Mouse (Mus musculus) cerebral cortex, adult 2 months (tissue): ENCODE results near the gene Egfl6.

Source experiments
- WGBS: fragments of 180-500 bp; shearing (Covaris S2); methylation state at CpG from one replicate; pipeline ENCODE4 v1.1.7; 2018; 5-methylcytosine and 5-hydroxymethylcytosine counted together

Egfl6 gene

DNA sequence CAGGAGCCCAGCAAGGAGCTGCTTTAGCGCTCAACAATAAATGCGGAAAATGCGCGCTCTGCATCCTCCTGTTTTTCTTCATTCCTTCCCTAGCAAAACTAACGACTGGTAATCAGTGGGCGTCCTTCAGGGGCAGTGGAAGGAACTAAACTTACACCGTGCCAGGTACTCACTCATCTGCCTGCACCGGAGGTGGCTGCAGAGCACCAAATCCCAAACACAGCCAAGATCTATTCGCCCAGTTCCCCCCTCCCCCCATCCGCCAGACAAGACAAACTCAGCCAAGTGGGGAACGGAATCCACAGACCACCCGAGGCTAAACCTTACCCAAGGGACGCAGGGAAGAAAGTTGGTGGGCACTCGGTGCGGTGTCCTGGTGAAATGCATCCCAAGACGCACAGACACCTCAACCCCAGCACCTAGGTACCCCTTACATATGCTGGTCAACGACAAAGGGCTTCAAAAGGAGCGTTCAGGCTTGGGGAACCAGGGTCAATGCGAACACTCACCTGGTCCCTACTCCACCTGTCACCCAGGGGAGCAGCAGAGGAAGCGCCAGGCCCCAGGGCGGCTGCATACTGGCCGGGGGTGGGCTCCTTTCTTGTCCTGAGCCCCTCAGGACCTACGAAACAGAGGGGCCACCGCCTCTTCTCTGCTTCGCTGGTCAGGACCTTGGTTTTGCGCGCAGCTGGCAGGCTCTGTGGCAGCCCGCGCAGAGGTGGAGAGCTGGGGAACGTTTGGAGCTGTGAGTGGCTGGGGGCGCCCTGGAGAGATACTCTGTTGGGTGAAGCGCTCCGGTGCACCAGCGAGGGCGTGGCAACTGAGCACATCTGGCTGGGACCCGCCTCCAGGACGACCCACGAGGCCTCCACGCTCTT is at the start of gene Egfl6:
Egfl6 (minus strand) TSS at position 774 of the 878 bp plus-strand sequence.
- 6% methylated on average over 39 of the region's 39 CpGs for WGBS

DNA sequence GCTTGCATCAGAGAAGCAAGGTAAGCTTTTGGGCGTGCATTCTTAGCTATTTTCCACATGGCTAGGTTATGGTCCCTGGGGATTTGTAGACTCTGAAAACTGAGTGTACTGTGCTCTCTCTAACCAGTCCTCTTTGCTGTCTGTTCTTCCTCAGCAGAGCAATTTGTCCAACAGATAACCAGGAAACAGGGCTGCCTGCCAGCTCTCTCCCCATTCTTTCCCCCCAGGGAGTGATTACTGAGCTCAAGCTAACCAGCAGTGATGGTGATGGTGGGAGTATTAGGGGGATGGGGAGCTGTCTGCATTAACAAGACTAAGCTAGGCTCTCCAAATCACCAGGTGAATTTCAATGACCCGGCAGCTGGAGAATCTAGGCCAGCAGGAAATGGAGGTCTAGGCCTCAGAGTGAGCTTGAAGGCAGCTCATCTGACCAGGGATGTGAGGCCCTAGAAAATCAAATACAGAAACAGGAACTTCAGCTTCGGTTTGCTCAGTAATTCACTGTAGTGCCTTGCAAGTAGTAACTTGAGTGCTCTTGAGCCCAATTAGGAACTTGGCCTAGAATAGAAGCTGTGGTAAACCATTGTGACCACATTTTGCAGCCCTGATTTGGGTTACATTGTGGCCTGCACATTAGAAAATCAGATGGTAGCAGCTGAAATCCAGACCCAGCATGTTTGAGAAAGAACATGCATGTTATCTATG is 41.5 kb upstream of the Egfl6 start:
- whole genome bisulfite sequencing: 67% methylated on average over 3 of the region's 3 CpGs

DNA sequence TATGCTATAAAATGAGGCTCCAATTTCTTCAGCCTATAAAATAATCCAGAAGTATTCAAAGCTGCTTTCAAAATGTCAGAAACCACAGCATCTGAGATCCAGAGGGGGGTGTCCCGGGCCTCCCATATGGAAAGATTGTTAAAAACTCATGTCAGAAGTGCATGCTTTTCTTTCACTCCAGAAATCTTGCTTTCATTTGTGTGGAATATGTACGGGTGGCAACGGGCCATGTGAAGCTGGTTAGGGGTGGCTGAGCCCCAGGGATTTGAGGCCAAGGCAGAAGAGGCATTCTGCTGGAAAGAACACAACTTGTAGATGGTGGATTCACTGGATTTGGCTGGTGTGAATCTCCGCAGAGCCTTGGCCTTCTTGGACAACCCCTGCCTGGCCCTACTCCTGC is 40.7 kb upstream of the Egfl6 start:
- WGBS: 77% methylated on average over 4 of the region's 4 CpGs

DNA sequence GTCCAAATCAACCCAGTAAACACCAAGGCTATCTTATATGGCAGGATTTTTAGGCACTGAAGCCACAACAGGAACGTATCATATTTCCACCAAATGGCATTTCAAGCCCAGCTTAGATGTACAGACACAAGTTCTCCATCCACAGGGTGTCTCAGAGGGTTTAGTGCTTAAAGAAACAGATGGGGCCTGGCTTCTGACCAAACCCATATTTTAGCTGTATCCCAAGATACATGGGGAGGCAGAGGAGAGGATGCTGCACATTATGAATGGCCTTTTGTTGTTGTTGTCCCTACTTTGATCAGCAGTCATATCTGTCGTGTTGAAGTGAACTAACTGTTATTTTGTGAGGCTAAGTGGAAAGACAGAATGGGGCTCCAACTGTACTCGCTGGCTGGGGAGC is 37.7 kb upstream of the Egfl6 start:
- 78% methylated on average over 3 of the region's 3 CpGs for WGBS

DNA sequence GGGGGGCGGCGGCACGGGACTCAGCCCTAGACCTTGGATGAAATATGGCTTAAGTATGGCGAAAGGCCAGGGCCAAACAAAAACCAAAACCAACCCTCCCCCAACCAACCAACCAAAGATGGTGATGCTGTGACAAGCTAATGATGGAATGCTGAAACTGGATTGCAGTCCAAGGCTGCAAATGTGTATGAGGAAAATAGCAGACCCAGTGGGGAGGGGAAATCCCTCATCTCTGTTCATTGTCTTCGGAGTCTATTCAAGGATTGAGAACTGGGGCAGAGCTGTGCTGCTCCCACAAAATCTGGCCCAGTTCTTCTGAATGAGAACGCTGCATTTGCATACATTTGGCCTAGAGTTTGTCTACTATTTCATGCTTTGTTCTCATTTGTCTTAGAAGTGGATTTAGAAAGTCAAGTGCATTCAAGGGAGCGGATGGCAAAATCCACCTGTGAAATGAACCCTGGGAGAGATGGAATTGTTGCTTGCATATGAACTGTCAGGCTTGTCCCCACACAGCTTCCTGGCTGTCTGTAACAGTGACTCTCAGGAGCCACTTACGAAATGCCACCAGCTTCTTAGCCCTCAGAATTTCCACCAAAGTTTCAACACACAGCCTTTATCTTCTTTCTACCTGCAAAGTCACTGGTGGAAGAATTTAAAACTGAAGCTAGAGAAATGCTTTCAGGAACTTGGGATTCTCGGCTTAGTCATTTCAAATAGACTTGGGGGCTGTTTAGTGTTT is 36.2 kb upstream of the Egfl6 start:
- 45% methylated on average over 9 of the region's 9 CpGs for WGBS

DNA sequence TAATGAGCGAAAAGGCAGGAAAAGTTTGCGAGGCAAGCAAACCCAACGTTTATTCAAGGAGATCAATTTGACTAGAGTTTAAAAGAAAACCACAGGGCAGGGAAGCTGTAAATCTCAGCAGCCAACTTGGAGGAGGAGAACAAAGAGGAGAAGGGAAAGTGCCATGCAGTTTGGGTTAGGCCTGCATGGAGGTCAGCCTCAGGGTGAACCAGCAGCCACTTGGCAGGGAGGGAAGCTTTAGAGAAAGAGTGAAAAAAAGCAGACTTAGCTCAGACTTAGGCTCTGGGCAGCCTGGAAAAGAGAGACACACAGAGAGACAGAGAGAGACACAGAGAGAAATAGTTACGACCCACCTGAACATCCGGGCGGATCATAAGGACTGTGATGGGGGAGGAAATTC is 35.4 kb upstream of the Egfl6 start:
- WGBS: 69% methylated on average over 6 of the region's 6 CpGs

DNA sequence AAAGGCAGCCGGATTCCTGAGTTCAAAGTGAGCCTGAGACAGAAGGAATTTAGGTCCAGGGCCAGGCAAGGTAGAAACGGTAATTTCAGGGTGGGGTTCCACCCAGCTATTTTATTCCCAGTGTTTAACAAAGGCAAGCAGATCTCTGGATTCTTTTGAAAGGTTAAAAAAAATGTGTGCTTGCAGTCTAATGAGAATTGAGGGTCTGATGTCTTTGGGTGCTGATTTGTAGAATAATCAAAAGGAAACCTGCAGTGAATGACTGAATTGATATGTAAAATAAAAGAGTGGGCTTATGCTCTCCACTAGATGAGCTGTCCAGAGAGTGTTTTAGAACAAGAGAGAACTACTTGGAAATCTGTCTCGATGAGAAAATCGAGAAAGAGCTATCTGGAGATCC is 33.6 kb upstream of the Egfl6 start:
- WGBS: 80% methylated on average over 4 of the region's 4 CpGs

DNA sequence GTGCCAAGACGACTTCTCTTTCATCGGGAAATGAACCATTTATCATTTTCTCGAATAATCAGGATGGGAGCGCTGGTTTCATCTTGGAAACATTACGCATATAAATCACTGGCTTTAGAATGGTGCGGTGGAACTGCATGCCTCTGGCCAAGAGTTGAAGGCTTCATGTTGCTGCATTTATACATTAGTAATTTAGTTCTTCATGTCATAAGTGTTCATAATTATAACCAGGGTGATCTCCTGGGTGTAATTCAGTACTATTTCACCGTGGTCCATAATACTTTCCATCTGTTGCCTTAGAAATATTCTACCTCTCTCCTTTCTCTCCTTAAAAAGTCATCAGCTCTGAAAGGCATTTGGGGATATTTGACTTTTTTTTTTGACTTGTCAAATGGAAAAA is 29.7 kb upstream of the Egfl6 start:
- WGBS: 81% methylated on average over 7 of the region's 7 CpGs

DNA sequence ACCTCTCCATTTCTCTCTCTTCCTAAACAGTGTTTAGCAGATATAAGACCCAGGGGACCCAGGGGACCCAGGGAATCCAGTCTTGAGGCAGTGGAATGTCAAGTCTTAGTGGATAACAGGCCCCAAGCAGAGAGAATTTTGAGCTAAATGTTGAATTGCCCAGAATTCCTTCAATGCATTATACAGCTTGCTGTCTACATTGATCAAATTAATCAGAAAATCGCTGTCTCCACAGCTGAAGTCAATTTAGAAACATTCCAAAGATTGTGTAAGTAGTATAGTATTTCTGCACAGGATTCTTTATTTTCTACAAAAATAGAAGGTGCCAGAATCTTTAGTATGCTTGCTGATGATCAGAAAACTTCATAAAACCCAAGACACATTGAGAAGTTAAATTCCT is 9.4 kb downstream of the Egfl6 start:
- WGBS: 81% methylated on average over 1 of the region's 1 CpGs

DNA sequence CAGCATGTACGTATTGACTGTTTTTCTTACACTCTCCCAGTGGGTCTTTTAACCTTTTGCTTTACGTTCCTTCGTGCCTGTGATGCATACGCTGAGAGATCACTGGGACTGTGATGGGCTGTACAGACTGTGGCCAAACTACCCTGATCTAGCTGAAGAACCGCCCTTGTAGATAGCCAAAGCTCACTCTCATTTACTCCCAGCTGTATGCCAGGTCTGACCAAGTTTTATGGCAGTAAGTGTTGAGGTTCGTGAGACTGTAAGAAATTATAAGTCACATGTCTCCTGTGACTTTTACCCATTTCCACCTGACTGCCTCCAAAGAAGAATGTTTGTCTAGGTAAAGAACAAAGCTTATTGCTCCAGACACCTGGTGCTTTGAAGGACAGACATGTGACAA is 19.5 kb downstream of the Egfl6 start:
- 95% methylated on average over 6 of the region's 6 CpGs for WGBS

DNA sequence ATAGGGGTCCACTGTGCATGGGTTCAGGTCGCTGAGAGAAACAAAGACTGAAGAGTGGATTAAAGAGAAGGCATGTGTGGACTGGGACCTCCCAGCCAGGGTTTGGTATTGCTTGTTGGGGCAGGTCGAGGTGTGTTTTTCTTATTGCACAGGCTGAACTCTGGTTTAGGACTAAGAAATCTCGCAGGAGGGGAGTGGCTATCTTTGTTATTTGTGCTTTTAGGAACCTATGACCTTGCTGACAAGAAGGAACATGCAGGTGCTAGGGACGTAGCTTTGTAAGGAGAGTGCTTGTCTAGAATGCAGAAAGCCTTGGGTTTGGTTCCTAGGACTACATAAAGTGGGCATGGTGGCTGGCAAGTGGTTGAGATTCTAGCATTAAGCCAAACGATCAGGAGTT is 20.1 kb downstream of the Egfl6 start:
- WGBS: 86% methylated on average over 5 of the region's 5 CpGs

DNA sequence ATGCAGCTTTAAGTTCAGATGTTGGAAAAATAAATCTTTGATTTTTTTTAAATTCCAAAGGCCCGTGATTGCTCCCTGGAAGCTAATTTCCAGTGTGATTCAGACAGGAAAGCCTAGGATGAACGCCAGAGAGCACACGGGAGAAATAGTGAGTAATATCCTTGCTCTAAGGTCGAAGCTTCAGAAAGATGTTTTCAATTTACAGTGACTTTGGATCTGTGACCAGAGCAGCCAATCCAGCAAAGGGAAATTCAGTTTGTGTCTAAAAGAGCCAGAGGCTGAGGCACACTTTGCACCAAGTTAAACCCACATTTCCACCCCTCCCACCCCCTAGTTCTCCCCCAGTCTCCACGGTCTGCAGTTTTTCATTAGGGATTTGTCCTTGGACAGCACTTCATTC is 20.6 kb downstream of the Egfl6 start:
- WGBS: 61% methylated on average over 5 of the region's 5 CpGs

DNA sequence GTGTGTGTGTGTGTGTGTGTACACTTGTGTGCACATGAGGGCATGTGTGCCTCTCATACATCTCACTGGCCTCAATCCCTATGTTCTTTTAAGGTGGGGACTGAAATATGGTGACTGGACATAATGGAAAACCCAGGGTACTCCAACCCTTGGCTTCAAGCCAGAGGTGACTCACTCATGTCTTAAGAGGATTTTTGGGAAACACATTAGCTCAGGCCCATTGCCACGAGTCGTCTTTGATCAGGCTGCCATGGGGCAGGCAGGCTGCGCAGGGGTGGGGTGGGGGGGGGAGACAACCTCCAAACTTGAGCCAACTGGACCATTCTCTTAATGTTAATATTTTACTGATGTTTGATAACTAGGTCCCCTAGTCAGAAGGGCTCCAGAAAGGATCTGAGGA is 26.2 kb downstream of the Egfl6 start:
- WGBS: 49% methylated on average over 3 of the region's 3 CpGs

DNA sequence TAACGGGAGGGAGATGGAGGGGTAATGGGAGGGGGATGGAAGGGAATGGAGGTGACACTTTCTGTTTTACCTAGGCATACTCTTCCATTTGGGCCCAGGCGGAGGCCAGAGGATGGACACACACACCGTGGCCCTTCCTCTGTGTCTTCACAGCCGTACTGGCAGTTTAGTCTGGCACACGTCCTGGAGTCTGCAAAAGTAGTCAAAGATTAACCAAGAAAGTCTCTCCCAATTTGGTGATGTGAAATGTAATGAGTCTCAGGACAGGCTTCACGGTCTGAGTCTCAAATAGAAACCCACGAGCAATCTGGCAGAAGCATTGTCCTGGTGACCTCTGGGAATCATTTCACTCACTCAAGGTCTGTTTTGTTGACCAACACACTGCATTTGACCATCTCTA is 33.2 kb downstream of the Egfl6 start:
- WGBS: 92% methylated on average over 7 of the region's 7 CpGs

DNA sequence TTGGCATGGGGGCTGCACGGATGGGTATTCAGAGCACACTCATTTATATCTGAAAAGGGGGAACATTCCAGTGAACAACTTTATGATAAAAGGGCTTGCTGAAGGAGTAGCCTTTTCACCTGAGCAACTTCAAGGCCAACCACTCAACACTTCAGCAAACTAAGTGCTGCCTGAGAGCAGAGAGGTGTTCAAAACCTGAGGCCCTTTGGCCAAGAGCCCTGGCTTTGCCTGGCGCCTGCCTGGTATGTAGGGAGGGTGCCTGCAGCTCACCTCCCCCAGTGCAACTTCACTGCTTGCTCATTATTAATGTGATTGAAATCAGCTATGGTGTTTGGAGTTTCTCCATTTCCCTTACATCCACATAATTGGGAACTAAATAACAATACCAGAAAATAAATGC is 39.0 kb downstream of the Egfl6 start:
- WGBS: 84% methylated on average over 2 of the region's 2 CpGs

DNA sequence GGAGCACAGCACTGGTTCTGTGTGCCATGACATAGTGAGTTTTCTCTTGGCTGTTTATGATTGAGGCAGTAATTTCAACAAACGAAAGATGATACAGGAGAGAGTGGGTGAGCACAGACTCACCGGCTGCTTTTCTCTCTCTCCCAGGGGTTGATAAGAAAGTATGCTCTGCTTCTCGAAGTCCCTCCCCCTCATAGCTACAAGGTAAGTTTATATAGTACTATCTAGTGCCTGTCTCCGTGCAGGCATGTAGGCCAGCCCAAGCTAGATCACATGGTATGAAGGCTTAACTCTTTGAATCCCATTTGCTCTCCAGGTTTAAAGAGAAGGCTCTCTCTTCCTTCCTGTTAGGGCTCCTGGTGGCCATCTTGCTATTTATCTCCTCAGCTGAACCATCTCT is 50.4 kb downstream of the Egfl6 start:
- 59% methylated on average over 4 of the region's 4 CpGs for WGBS

DNA sequence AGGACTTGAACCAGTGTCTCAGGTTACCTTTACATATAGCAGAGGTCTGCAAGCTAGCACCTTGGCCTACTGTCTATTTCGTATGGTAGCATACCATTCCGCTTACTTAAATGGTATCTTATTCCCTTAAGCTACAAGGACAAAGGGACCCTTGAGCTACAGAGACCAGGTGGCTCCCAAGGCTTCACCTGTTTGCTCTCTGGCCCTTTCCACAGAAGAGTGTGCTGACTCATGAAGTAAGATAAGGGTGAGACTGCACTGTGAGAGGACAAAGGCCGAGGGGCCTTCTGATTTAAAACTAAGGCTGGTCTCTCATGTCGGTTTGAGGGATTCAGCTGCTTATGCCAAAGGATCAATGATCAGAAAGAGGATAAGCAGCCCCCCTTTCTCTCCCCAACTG is 52.1 kb downstream of the Egfl6 start:
- 90% methylated on average over 4 of the region's 4 CpGs for WGBS

DNA sequence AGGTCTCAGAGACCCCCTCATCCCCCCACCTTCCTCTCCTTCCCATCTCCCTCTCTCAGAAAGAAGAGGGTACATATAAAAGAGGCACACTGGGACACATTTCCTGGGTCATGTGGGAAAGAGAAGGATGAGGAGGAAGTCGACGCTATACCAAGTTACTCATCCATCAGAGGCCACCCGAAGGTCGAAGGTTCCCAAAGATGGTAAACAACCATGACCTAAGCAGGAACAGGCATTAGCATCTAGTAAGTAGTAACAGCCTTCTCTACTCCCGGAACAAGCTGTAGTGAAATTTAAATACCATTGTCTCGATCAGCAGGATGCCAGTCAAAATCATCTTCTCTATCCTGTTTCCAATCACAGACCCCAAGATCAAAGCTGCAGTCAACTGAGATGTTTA is 53.8 kb downstream of the Egfl6 start:
- 44% methylated on average over 6 of the region's 6 CpGs for WGBS

DNA sequence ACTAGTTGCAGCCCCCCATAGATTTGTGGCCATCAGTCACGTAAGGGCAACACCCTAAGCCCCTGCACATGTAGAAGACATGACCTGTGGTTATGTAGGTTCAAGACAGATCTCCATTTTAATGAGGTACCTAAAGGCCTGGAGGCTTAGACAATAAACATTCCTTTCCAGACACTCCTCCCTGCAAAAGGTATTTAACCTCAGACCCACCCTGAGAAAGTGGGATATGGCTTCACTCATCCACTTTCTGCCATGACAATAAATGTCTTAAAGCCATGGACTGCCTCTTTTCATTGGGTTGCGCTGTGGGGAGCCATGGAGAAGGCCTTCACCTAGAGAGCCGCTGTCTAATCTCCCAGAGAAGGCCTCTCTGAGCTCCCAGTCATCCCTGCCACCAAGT is 57.4 kb downstream of the Egfl6 start:
- 94% methylated on average over 3 of the region's 3 CpGs for WGBS

DNA sequence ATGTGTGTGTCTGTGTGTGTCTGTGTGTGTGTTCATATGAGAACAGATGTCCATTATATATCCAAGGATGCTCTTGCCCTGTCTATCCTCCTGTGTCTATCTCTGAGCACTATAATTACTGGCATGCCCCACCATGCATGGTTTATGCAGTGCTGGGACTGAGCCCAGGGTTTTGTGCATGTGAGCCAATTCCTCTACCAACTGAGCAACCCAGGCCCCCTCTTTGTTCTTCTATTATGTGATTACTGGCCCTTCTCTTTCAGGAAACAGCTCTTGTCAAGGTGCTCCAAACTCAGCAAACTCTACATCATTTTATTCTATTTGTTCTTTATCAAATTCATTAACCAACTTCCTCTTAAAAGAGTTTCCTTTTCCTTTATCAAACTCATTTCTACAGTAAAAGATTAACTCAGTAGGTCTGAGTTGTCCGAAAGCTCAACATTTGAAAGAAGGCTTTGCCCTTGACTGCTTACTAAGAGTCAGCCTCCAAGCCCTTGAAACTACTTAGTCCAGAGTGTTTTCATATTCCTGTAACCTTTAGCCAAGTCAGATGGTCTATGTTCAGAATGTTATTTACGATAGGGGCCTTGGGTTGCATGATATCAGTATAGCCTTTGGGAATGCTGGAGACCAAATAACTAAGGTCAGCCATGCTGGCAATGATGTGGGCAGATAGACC is 59.7 kb downstream of the Egfl6 start:
- 98% methylated on average over 2 of the region's 2 CpGs for WGBS

DNA sequence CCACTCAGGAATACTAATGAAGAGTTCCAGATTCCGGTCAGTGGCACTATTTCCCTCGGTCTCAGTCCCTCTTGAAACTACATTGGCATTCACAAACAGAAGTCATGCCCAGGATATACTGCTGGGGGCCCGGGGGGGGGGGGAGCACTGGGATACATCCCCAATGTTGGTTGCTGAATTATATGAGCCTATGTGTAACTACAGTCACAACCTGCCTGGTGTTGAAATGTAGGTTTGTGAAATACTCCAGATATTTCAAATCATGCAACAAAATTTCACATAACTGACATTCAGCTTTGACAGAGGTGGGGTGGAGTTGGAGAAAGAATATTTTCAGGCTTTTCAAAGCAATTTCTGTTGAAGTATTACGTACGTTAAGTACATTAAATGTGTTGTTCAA is 64.7 kb downstream of the Egfl6 start:
- 85% methylated on average over 5 of the region's 5 CpGs for WGBS

DNA sequence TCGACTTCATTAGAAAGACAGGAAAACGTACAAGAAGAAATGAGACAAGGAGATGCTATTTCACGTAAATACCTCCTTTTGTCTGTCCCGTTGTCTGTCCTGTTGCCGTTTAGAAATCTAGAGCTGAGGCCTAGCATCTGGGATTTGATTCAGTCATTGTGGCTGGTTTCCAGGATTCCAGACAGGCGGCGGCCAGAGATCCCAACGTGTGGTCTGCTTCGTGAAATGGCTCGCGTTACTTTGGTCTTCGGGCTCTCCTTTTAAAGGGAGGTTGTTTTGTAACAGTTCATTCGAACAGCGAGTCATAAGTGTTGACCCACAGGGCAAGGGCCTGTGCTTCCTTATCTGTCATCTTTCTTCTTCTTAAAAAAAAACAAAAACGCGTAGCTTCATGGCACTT is 67.2 kb downstream of the Egfl6 start, which contains the start of gene Tceanc:
Tceanc (minus strand) TSS at position 223 of the 400 bp plus-strand sequence.
- 74% methylated on average over 16 of the region's 16 CpGs for WGBS
